Mouse (Mus musculus): ENCODE measurements around the gene Myo10. TPM values are rescaled to one million over a fixed set of nuclear protein-coding genes. Genes with fewer than 3 reads are reported as not detected.
A peak's percentile ranks its signal among the peaks of the same experiment; 100 is the strongest.

Myo10 gene
- total RNA-seq, 2 experiments from 2014 or later: 40.9 to 44.9 TPM

DNA sequence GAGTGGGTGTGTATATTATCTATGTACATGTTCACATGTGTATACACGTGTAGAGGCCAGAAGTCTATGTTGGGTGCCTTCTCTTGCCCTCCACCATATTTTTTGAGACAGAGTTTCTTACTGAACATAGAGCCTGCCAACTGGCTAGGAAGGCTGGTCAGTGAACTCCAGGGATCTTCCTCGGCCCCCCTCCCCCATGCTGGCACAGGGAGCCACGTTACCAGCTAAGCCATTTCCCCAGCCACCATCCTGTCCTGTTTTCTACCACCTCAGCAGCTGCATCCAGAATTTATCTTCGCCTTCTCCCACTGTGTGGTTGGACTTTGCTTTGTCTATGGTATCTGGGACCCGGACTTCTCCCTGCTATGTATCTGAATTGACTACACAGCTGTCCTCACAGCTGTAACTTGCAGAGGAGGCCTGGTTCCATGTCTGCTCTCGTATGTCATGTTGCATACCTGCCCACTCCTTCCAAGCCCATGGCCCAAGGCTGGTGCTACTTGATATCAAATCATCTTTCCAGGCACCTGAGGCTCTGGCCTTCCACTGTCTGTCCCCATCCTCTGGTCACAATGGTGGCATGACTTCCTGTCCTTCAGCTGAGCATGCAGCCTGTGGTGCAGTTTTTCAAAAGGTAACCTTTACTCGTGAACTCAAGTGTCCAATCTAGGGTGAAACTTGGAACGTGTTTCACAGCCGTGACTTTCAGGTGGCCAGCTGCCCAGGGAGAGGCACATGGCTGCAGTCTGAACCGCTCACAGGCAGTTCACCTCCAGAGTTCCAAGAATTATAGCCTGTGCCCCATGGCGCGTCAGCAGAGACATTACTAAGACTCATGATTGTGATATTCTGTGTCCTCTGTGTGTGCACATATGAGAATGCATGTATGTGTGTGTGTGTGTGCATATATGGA, 18.8 kb downstream of the Myo10 start:
- intact Hi-C loops (cut with DNase I): no loop called here

DNA sequence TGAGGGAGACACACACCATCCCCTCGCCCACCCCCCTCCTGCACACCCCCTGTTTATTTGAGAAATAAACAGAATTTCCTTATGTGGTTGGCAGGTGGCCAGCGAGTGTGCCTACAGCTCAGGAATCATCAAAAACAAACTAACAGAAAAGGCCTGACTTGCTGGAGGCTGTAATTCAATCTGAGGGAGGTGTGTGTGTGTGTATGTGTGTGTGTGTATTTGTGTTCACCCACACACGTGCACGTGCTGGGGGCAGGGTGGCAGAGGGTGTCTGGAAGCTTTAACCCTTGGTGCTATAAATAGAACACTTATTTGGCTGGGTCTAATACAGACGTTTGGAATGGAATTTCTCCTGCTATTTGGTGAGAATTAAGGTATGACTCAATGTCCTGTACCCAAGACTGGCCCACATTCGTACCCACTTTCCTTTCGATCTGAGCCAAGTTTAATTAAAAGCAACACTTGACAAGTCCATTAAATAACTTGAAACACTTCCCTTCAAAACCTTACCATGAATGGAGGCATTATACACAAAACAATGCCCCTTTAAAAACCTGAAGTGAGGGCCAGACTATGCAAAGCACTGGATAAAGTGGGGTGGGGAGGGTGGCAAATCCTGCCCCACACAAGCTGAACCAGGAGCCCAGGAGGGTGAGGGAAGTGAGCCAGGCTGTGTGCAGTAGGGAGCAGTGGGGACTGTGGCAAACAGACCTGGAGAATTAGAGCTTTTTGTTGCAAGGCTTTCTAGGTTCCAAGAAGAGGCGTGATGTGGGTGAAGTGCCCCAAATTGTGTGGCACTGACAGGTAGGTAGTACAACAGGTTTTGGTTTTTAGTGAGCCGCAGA, 20.1 kb downstream of the Myo10 start:
- intact Hi-C loops (cut with DNase I): no loop called here
- peak in 1 of 2 experiments; percentile 38 for DNase-seq (ENCODE audit: extremely low spot score in 1 of 2, low spot score in 2 of 2)

More for the DNA sequence above, 18.8 kb downstream of the Myo10 start:
- DNase-seq (ENCODE audit: extremely low spot score in 1 of 2, low spot score in 2 of 2): no peak

DNA sequence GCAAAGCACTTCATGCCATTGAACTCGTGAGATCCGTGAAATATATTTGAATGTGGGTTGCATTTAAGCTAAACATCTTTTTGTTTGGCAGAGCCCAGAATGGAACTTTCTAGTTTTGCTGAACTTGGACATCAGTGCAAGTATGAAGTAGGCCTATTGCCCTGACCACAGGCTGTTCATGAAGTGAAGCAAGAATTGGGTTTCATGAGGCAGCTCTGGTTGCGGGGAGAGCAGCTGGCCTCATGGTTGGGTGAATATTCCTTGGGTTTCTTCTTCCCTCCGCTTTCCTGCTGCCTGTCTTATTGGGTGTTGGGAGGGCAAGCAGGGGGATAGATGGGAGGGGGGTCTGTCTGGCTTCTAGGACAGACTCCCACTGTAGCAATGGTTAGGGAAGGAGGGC, 23.5 kb downstream of the Myo10 start:
- intact Hi-C loops (cut with DNase I): no loop called here
- no peak for DNase-seq (ENCODE audit: extremely low spot score in 1 of 2, low spot score in 2 of 2)

DNA sequence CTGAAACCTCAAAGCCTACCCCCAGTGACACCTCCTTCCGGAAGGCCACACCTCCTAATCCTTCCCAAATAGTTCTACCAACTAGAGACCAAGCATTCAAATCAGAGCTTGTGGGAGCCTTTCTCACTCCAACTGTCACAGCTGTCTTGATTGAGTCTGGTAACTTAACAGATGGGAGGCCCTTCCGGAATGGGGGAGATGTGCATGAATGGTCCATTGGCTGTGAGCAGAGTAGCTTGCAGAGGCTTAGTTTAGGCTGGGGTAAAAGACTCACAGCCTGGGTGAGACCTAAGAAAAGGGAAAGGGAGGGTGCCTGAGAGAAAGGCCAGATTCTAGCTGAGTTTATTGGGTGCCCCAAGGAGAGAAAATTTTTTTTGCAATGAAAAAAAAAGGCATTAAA, 26.0 kb downstream of the Myo10 start:
- DNase-seq (ENCODE audit: extremely low spot score in 1 of 2, low spot score in 2 of 2): no peak
- intact Hi-C loops (cut with DNase I): no loop called here

DNA sequence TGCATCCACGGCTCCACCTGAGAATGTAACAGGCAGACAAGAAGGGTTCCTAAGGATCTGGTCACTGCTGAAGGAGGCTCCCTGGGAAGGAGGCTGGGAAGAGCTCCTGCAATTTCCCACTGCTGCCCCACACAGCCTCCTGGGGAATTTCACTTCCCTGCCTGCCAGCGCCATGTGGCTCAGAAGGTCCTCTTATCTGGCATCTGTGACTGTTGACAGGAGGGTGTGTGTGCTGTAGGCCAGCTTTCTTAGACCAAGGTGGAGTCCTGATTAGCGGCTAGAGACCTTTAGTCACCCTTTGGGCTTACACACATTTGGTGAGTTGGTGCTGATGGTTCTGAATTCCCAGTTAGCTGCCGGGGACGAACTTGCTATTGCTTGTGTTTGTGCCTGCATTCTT, 28.0 kb downstream of the Myo10 start:
- no peak for DNase-seq (ENCODE audit: extremely low spot score in 1 of 2, low spot score in 2 of 2)
- intact Hi-C loops (cut with DNase I): no loop called here

DNA sequence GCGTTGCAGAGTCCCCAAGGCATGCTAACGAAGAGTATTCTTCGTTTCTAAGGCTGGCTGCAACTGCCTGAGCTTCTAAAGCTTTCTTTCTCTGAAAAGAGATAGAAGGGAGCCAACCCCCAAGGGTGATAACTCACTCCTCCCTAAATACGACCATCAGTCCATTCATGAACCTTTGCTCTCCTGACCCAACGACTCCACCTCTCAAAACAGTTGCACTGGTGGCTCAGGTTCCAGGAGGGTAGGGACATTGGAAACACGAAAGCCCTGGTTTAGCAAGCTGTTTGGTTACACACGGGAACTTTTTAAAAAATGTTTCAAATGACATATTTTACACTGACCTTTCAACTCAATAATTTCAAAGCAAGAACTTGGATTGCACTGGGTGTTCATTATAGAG, 29.5 kb downstream of the Myo10 start:
- no peak for DNase-seq (ENCODE audit: extremely low spot score in 1 of 2, low spot score in 2 of 2)
- intact Hi-C loops (cut with DNase I): no loop called here

DNA sequence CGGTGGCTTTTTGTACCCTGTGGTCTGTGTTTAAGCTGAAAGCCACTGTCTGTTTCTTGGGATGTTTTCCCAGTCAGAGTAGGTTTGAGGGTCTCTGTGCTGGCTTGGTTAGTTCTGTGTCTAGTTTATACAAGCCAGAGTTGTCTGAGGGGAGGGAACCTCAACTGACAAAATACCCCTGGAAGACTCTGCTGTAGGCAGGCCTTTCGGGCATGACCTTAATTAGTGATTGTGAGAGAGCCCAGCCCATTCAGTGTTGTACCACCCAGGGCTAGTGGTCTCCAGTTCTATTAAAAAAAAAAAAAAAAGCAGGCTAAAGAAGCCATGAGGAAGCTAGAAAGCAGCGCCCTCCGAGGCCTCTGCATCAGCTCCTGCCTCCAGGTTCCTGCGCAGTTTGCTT, 30.0 kb downstream of the Myo10 start:
- intact Hi-C loops (cut with DNase I): no loop called here
- DNase-seq (ENCODE audit: extremely low spot score in 1 of 2, low spot score in 2 of 2): no peak

DNA sequence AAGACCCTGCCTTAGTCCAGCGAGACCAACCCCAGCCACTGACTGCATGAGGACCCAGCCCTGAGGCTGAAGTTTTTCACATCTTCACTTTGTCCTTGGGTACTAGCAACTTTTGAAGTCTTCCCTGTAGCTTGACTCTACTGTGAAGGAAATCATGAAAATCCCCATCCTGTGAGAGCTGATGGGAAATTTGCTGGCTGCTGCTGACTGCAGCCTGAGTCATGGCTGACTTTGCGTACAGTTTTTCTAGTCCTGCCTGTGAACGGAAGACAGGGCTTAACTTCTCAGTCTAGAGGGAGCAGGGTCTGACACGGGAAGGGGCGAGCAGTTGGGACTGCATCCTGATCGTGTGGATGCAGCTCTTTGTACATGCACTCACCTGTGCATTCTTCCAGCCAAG, 30.6 kb downstream of the Myo10 start:
- no peak for DNase-seq (ENCODE audit: extremely low spot score in 1 of 2, low spot score in 2 of 2)
- intact Hi-C loops (cut with DNase I): no loop called here

DNA sequence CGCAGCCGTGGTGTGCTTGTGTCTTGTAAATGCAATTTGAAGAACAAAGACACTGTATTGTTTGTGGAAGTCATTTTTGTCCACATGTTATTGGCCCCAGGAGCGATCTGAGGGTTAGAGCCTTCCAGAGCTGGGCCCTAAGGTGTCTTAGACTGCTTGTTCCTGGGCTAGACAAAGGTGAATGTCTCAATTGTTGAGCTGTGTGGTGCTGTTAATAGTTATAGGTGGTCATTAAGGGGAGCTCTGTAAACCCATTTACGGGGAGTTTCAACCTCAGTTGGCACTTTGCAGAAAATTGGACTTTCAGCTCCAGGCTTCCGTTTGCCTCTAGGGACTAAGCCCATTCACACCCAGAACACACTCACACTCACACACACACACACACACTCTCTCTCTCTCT, 31.4 kb downstream of the Myo10 start:
- DNase-seq (ENCODE audit: extremely low spot score in 1 of 2, low spot score in 2 of 2): no peak
- intact Hi-C loops (cut with DNase I): no loop called here

DNA sequence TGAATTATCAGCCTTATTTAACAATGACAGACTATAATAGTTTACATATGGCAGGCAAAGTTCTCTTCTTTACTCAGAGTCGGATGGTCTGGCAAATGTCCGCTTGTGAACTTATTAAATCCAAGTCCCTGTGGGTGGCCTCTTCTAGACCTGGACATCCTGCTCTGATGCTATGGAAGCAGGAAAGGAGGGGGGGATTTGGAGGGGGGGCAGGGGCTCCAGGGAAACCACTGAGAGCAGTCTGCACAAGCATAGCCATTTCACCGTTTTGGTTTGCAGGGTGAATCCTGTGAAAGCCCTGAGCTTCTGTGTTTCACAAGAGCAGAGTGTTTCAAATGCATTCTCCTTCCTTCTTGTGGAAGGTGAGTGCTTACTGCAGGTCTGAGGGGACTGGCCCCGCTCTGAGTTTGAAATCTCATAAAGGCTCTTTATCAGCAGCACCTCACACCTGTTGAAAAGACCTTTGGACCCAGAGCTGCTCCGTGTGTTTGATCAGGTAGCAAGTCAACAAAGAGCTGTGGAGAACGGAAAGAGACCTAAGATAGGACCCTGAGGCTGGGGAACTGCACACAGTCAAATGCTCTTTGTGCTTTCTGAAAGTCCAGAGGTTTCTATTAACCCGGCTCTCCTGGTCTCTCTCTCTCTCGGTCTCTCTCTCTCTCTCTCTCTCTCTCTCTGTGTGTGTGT, 40.7 kb downstream of the Myo10 start:
- intact Hi-C loops (cut with DNase I): no loop called here
- no peak for DNase-seq (ENCODE audit: extremely low spot score in 1 of 2, low spot score in 2 of 2)

DNA sequence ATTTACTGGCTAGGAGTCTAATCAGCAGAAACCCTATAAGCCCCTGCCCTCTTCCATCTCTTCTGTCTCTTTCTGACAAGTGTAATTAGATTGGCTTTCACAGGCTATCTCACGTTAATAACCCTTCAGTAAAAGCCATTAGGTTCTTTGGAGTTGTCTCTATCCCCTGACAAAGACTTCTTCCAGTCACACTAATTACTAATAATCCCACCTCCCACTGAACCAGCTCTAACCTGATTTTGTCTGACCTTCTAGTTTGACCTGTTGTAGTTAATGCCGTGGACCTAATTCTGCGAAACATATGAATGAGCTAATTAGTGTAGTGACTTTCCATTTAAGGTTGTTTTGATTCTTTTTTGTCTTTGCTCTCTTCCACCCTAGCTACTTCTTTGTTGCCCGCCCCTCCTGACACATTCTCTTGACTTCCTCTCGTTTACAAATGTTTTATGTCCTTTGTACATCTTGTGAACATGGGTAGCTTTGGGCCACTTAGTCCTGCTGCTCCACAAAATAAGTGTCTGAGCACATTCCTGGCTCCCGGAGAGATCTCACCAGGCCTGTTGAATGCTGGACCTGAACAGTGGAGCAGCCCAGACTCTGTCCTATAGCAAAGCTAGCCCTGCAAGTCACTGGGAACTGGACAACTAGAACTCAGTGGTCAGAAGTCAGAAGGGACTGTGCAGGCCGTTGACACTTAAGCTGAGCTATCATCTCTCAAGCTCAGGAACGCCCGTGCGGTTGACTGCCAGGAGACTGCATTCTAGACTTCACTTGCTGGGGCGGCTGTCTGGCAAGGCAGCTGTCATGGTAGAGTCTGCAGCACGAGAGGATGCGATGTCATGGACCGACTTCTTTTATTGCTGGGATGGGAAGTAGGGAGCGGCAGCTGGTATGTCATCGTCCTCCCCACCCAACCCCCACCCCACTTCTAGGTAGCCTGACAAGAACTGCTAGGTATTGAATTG, 47.2 kb downstream of the Myo10 start:
- DNase-seq (ENCODE audit: extremely low spot score in 1 of 2, low spot score in 2 of 2): no peak
- intact Hi-C loops (cut with DNase I): no loop called here

DNA sequence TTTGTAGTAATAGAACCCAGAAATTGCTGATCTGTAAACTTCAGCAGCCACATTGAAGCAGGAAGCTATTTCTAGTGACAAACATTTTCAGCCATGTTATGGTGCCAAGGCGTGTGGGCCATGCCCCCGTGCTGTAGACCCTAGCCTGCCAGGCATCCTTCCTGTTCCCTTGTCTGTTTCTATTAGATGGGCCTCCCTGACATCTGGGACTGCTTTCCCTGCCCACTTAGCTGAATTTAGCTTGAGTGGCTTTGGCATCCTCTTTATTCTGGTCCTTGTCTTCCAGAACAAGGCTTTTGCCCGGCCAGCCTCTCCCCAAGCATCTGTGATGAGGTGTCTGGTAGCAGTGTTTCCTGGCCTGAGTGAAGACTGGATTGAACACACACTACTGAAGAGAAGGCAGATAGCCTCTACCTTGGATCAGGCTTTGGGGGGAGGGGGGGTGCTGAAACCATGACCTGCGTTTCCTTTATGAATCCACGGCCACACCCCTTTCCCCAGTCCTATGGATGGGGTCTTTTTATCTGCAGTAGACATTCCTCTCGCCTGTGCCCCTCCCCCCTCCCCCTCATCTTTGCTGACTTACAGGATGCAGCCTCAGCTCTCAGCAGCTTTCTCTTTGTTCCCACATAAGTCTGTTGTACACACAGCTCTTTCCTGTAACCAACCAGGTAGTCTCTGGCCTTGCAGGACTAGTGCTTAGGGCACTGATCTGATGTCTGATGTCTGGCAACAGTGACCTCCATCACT, 51.1 kb downstream of the Myo10 start:
- no peak for DNase-seq (ENCODE audit: extremely low spot score in 1 of 2, low spot score in 2 of 2)
- intact Hi-C loops (cut with DNase I): no loop called here

DNA sequence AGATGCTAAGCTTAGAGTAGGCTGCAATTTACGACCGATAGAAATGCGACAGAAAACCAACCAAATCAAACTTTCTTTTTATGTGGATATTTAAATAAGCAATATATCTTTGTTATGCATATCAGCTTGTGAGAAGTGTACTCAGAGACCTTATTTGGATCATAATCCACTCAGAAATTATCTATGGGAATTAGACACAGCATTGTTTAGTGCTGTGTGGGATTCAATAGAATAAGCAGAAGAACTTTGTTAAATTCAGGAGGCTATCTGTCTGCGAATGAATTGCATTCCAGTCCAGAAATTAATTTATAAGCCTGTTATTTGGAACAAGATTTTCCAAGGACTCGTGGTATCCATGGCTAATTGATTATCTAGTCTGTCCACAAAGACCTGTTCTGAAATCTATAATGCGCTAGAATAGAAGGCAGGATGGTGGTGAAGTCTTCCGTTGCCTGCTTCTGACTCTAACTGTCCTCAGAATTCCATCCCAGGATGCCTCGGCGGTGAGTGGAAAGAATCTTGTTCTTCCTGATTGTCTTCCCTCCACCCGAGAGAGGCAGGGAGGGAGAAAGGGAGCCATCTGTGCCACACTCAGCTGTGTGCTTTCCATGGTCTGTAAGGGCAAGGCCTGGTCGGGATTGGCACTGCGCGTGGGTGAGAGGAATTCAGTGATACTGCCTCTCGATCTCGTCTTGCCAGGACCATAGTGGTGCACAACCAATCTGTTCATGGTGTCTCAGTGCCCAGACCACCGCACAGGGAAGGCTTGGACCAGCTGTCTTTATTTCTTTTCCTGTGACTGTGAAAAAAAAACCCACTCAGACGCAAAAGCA, 52.0 kb downstream of the Myo10 start:
- intact Hi-C loops (cut with DNase I): no loop called here
- no peak for DNase-seq (ENCODE audit: extremely low spot score in 1 of 2, low spot score in 2 of 2)

DNA sequence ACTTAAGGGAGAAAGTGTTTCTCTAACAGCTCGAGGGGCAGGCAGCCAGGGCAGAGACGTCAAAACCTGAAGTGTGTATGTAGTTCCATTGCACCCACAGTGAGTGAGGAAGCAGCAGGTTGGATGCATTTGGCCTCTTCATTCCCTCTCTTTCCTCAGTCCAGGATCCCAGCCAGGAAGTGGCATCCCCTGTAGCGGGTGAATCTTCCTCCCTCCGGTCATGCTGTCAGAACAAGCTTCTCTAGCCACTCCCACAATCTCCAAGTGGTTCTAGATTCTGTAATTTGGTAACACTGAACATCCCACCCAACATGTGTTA, 52.6 kb downstream of the Myo10 start:
- intact Hi-C loops (cut with DNase I): no loop called here
- DNase-seq (ENCODE audit: extremely low spot score in 1 of 2, low spot score in 2 of 2): no peak

DNA sequence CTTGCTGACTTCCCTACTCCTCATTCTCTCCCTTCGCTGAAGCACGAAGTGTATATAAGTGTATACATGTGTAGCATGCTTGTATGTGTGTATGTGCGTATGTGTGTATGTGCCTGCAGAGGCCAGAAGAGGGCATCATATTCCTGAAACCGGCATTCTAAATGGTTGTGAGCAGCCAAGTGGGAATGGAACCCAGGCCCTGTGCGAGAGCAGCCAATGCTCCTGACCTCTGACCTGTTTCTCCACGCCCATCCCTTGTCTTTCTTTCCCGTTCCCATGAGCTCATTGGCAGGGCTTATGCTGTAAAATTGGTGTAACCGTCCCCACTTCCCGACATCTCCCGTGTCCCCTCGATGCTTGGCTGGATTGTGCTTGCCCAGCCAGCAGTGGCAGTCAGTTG, 53.0 kb downstream of the Myo10 start:
- DNase-seq (ENCODE audit: extremely low spot score in 1 of 2, low spot score in 2 of 2): no peak
- intact Hi-C loops (cut with DNase I): no loop called here

DNA sequence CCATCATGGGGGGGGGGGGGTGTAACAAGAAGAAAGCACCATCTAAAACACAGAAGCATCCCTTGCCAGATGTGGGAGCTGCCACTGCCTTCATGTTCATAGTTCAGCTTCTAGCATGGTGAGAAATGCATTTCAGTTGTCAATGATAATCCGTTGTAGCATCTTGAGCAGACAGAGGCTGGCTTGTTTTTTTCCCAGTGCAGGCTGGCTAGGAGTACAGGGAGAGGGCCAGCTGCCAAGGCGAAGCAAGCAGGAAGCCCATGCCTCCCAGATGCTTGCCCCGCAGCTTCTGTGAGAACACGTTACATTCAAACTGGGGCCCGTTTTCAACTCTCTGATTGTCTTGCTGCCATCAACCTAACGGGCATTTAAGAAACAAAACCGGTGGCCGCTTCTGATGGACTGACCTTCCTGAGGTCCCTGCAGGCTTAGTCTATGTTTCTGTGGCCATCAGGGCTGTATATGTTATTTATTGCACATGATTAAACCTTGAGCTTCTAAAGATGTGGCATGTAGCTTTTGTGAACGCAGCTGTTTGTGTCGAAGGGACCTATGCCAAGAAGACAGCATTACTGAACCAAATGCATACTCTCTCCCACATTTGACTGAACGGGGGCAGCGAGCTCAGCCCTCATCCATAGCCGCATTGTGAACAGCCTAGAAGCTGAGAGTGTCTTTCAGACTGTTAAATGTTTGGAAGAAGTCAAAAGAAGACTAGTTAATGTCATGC, 53.9 kb downstream of the Myo10 start:
- intact Hi-C loops (cut with DNase I): no loop called here
- peak; percentile 45 to 56 for DNase-seq (ENCODE audit: extremely low spot score in 1 of 2, low spot score in 2 of 2)
